8 mouse cellular contexts compared by ENCODE assay signal in genomic region chr11:69399201-69400082, GRCm38 (mm10). TPM values are rescaled to one million over a fixed set of nuclear protein-coding genes. Genes with fewer than 3 reads are reported as not detected.
DNase-seq lines count a peak whose midpoint lies in the region; ATAC-seq and TF ChIP-seq lines count a peak whose summit lies in the region.

No protein-coding gene starts in this region.

- peaks cover 40% of the 10 kb centered on the region for H3K4me1 ChIP-seq in heart, embryonic 11.5 days (ENCODE audit: control insufficient read depth, insufficient read depth, low read length)
- peaks cover 46% of the 10 kb centered on the region for H3K4me1 ChIP-seq in embryonic facial prominence, embryonic 15.5 days
- peaks cover 31% of the 10 kb centered on the region; the same call in 1 of the 2 replicates for H3K4me1 ChIP-seq in kidney, embryonic 14.5 days (ENCODE audit: control insufficient read depth, insufficient read depth, low read length)
- peaks cover 5% of the 10 kb centered on the region for H3K4me1 ChIP-seq in small intestine, adult 2 months (ENCODE audit: control insufficient read depth, insufficient read depth, insufficient read length, low read length)

- H3K27ac ChIP-seq in heart, embryonic 11.5 days (ENCODE audit: low read depth, low read length) = no peak overlapping the region; the same call in 1 of the 2 replicates
- H3K27ac ChIP-seq in embryonic facial prominence, embryonic 15.5 days (replicated peaks) = no peak overlapping the region
- peak overlapping the region; percentile 37; the same call in 1 of the 2 replicates for H3K27ac ChIP-seq in kidney, embryonic 14.5 days (ENCODE audit: low read depth, low read length)
- H3K27ac ChIP-seq in small intestine, adult 2 months (ENCODE audit: insufficient read depth, low read depth, low read length) = no peak overlapping the region

- peak overlapping the region; percentile 23; the same call in 1 of the 2 replicates for H3K4me3 ChIP-seq in heart, embryonic 11.5 days (ENCODE audit: low read depth, low read length)
- H3K4me3 ChIP-seq in embryonic facial prominence, embryonic 15.5 days (replicated peaks) = 0 out of 2 replicates have a peak overlapping the region, but pooled peaks have one; percentile 4
- H3K4me3 ChIP-seq in kidney, embryonic 14.5 days (ENCODE audit: low read length) = peak overlapping the region; percentile 10; the same call in 1 of the 2 replicates
- H3K4me3 ChIP-seq in small intestine, adult 2 months (ENCODE audit: low read depth, low read length) = peak overlapping the region; percentile 14

- no peak for TF ChIP-seq POLR2A in small intestine, adult 2 months (IDR thresholded peaks at IDR 0.05; ENCODE audit: low read depth, low read length)

- TF ChIP-seq CTCF in small intestine, adult 2 months (IDR thresholded peaks at IDR 0.05; ENCODE audit: extremely low read depth, insufficient read length, insufficient replicate concordance, low read depth, low read length) = no peak

- peaks cover 34% of the 10 kb centered on the region for H3K36me3 ChIP-seq in heart, embryonic 11.5 days (ENCODE audit: control insufficient read depth, insufficient read depth, low read length)
- H3K36me3 ChIP-seq in embryonic facial prominence, embryonic 15.5 days = peaks cover 50% of the 10 kb centered on the region
- H3K36me3 ChIP-seq in kidney, embryonic 14.5 days (ENCODE audit: control insufficient read depth, insufficient read depth, low read length) = peaks cover 48% of the 10 kb centered on the region
- H3K36me3 ChIP-seq in small intestine, adult 2 months (ENCODE audit: control insufficient read depth, insufficient read depth, low read length) = peaks cover 46% of the 10 kb centered on the region

- H3K4me2 ChIP-seq in heart, embryonic 11.5 days = peak overlapping the region; percentile 81
- no peak overlapping the region for H3K4me2 ChIP-seq in embryonic facial prominence, embryonic 15.5 days (replicated peaks)
- H3K4me2 ChIP-seq in kidney, embryonic 14.5 days (replicated peaks; ENCODE audit: low read depth, low read length) = peak overlapping the region; percentile 26

- H3K9me3 ChIP-seq in heart, embryonic 11.5 days (replicated peaks; ENCODE audit: control insufficient read depth, low read length) = no peaks in the 10 kb centered on the region
- no peaks in the 10 kb centered on the region for H3K9me3 ChIP-seq in embryonic facial prominence, embryonic 15.5 days (replicated peaks)
- no peaks in the 10 kb centered on the region for H3K9me3 ChIP-seq in kidney, embryonic 14.5 days (ENCODE audit: control insufficient read depth, low read length)

- WGBS in heart, embryonic 11.5 days (ENCODE audit: insufficient replicate concordance) = 18% methylated on average over 66 of the region's 66 CpGs
- 42% methylated on average over 62 of the region's 66 CpGs for WGBS in embryonic facial prominence, embryonic 15.5 days
- 30% methylated on average over 66 of the region's 66 CpGs for WGBS in kidney, embryonic 14.5 days
- 85% methylated on average over 66 of the region's 66 CpGs for WGBS in small intestine, adult 2 months

- no peak for ATAC-seq in heart, embryonic 11.5 days (replicated peaks; ENCODE audit: insufficient number of reproducible peaks, low FRiP score, low TSS enrichment)
- no peak for ATAC-seq in embryonic facial prominence, embryonic 15.5 days (ENCODE audit: insufficient number of reproducible peaks, low FRiP score, low TSS enrichment, low read depth)
- no peak for ATAC-seq in kidney, embryonic 14.5 days (ENCODE audit: low FRiP score, low TSS enrichment)
- ATAC-seq in erythroid progenitor cell, adult 5-6 weeks (replicated peaks; ENCODE audit: low FRiP score, poor library complexity, severe bottlenecking) = no peak

- DNase-seq in heart, adult 8-10 months (ENCODE audit: low spot score) = no peak
- peak; percentile 75 for DNase-seq in R1 (ENCODE audit: low read depth, low spot score)
- no peak for DNase-seq in adrenal gland, postnatal 10 days

- peak overlapping the region; percentile 60 for H3K9ac ChIP-seq in heart, embryonic 11.5 days (ENCODE audit: low read depth, low read length)
- no peak overlapping the region for H3K9ac ChIP-seq in embryonic facial prominence, embryonic 15.5 days
- peak overlapping the region; percentile 45; the same call in 1 of the 2 replicates for H3K9ac ChIP-seq in kidney, embryonic 14.5 days (ENCODE audit: low read depth, low read length)

- H3K27me3 ChIP-seq in heart, embryonic 11.5 days (ENCODE audit: control insufficient read depth, insufficient read depth, low read length) = no peaks in the 10 kb centered on the region
- H3K27me3 ChIP-seq in embryonic facial prominence, embryonic 15.5 days = no peaks in the 10 kb centered on the region
- no peaks in the 10 kb centered on the region; the same call in 1 of the 2 replicates for H3K27me3 ChIP-seq in kidney, embryonic 14.5 days (ENCODE audit: control insufficient read depth, insufficient read depth, low read length)
- no peaks in the 10 kb centered on the region for H3K27me3 ChIP-seq in small intestine, adult 2 months (ENCODE audit: control insufficient read depth, insufficient read depth, low read length)

RNA-seq across cellular contexts. Expression of gene Tmem88, which starts 1.4 kb away (rescaled TPM):
- polyA plus RNA-seq in heart, embryonic 11.5 days (2014; fragmentation: Nextera tagmentation; extraction: Ambion mirVana) = 30.5 and 31.7 TPM in 2 replicates
- total RNA-seq in heart, adult 8-10 months (2022) = 10 to 100 TPM; 13.2 to 24.7 (median 19.5) TPM
- polyA plus RNA-seq in embryonic facial prominence, embryonic 15.5 days (2015; fragmentation: Nextera tagmentation; extraction: Ambion mirVana) = 19.5 and 20.0 TPM in 2 replicates
- 36.8 and 39.6 TPM in 2 replicates for polyA plus RNA-seq in kidney, embryonic 14.5 days (2014; fragmentation: Nextera tagmentation; extraction: Ambion mirVana)
- 11.2 and 16.5 TPM in 2 replicates for polyA plus RNA-seq in small intestine, adult 2 months (2012; rRNA removed)
- 10 to 100 TPM; 29.1 to 33.0 TPM for total RNA-seq in adrenal gland, postnatal 10 days (2021)
- total RNA-seq in erythroid progenitor cell, adult 5-6 weeks (2015; ENCODE audit: low replicate concordance) = not detected in 2 replicates
- total RNA-seq in erythroid progenitor cell, adult 5-6 weeks (2017; ENCODE audit: low replicate concordance) = not detected in 2 replicates

RNA-seq across cellular contexts. Expression of gene Cyb5d1, which starts 4.0 kb away (rescaled TPM):
- polyA plus RNA-seq in heart, embryonic 11.5 days (2014; fragmentation: Nextera tagmentation; extraction: Ambion mirVana) = 19.6 and 25.0 TPM in 2 replicates
- total RNA-seq in heart, adult 8-10 months (2022) = 10 to 100 TPM; 33.3 to 39.8 (median 36.9) TPM
- 32.6 and 40.9 TPM in 2 replicates for polyA plus RNA-seq in embryonic facial prominence, embryonic 15.5 days (2015; fragmentation: Nextera tagmentation; extraction: Ambion mirVana)
- polyA plus RNA-seq in kidney, embryonic 14.5 days (2014; fragmentation: Nextera tagmentation; extraction: Ambion mirVana) = 11.1 and 23.9 TPM in 2 replicates
- polyA plus RNA-seq in small intestine, adult 2 months (2012; rRNA removed) = 4.3 and 5.3 TPM in 2 replicates
- total RNA-seq in adrenal gland, postnatal 10 days (2021) = 10 to 100 TPM; 32.4 to 38.9 TPM
- total RNA-seq in erythroid progenitor cell, adult 5-6 weeks (2015; ENCODE audit: low replicate concordance) = 8.3 and 11.7 TPM in 2 replicates
- 25.7 and 32.5 TPM in 2 replicates for total RNA-seq in erythroid progenitor cell, adult 5-6 weeks (2017; ENCODE audit: low replicate concordance)

RNA-seq across cellular contexts. Expression of gene Naa38, which starts 4.2 kb away (rescaled TPM):
- 166 and 170 TPM in 2 replicates for polyA plus RNA-seq in heart, embryonic 11.5 days (2014; fragmentation: Nextera tagmentation; extraction: Ambion mirVana)
- 100 to 1,000 TPM; 109 to 140 (median 120) TPM for total RNA-seq in heart, adult 8-10 months (2022)
- 150 and 158 TPM in 2 replicates for polyA plus RNA-seq in embryonic facial prominence, embryonic 15.5 days (2015; fragmentation: Nextera tagmentation; extraction: Ambion mirVana)
- polyA plus RNA-seq in kidney, embryonic 14.5 days (2014; fragmentation: Nextera tagmentation; extraction: Ambion mirVana) = 172 and 221 TPM in 2 replicates
- 129 and 163 TPM in 2 replicates for polyA plus RNA-seq in small intestine, adult 2 months (2012; rRNA removed)
- 100 to 1,000 TPM; 124 to 138 TPM for total RNA-seq in adrenal gland, postnatal 10 days (2021)
- 26.8 and 31.7 TPM in 2 replicates for total RNA-seq in erythroid progenitor cell, adult 5-6 weeks (2015; ENCODE audit: low replicate concordance)
- 21.6 and 21.9 TPM in 2 replicates for total RNA-seq in erythroid progenitor cell, adult 5-6 weeks (2017; ENCODE audit: low replicate concordance)

RNA-seq across cellular contexts. Expression of gene Kdm6b, which starts 14.0 kb away (rescaled TPM):
- 21.5 and 25.1 TPM in 2 replicates for polyA plus RNA-seq in heart, embryonic 11.5 days (2014; fragmentation: Nextera tagmentation; extraction: Ambion mirVana)
- 10 to 100 TPM; 19.1 to 26.2 (median 22.3) TPM for total RNA-seq in heart, adult 8-10 months (2022)
- polyA plus RNA-seq in embryonic facial prominence, embryonic 15.5 days (2015; fragmentation: Nextera tagmentation; extraction: Ambion mirVana) = 35.5 and 37.2 TPM in 2 replicates
- polyA plus RNA-seq in kidney, embryonic 14.5 days (2014; fragmentation: Nextera tagmentation; extraction: Ambion mirVana) = 36.1 and 37.4 TPM in 2 replicates
- 13.5 and 35.4 TPM in 2 replicates for polyA plus RNA-seq in small intestine, adult 2 months (2012; rRNA removed)
- total RNA-seq in adrenal gland, postnatal 10 days (2021) = 10 to 100 TPM; 49.0 to 53.4 TPM
- total RNA-seq in erythroid progenitor cell, adult 5-6 weeks (2015; ENCODE audit: low replicate concordance) = 6.5 and 11.7 TPM in 2 replicates
- total RNA-seq in erythroid progenitor cell, adult 5-6 weeks (2017; ENCODE audit: low replicate concordance) = 0.64 and 1.2 TPM in 2 replicates

RNA-seq across cellular contexts. Expression of gene Chd3, which starts 30.2 kb away (rescaled TPM):
- 15.5 and 21.8 TPM in 2 replicates for polyA plus RNA-seq in heart, embryonic 11.5 days (2014; fragmentation: Nextera tagmentation; extraction: Ambion mirVana)
- total RNA-seq in heart, adult 8-10 months (2022) = 10 to 100 TPM; 16.7 to 20.4 (median 18.3) TPM
- polyA plus RNA-seq in embryonic facial prominence, embryonic 15.5 days (2015; fragmentation: Nextera tagmentation; extraction: Ambion mirVana) = 88.3 and 91.8 TPM in 2 replicates
- 56.7 and 59.7 TPM in 2 replicates for polyA plus RNA-seq in kidney, embryonic 14.5 days (2014; fragmentation: Nextera tagmentation; extraction: Ambion mirVana)
- 86.3 and 240 TPM in 2 replicates for polyA plus RNA-seq in small intestine, adult 2 months (2012; rRNA removed)
- 100 to 1,000 TPM in 1 of 2 experiments, 10 to 100 TPM in 1; 93.8 to 128 TPM for total RNA-seq in adrenal gland, postnatal 10 days (2021)
- total RNA-seq in erythroid progenitor cell, adult 5-6 weeks (2015; ENCODE audit: low replicate concordance) = 21.0 and 33.2 TPM in 2 replicates
- total RNA-seq in erythroid progenitor cell, adult 5-6 weeks (2017; ENCODE audit: low replicate concordance) = 18.9 and 19.5 TPM in 2 replicates
